Mouse (Mus musculus) CH12.LX (cell line): Measurements from ENCODE around the gene Tjp3.

Experiments
- CTCF ChIP-seq, 2 experiments: IDR thresholded peaks in 1 of 2; conservative IDR thresholded peaks in 1 of 2; 2 replicates each; pipeline ENCODE4 v1.5.1; 2011 to 2012; ENCODE audit warnings: low read depth in 2 of 2, low read length in 2 of 2, improper control_type of control experiment in 1 of 2, inconsistent platforms in 1 of 2, mild to moderate bottlenecking in 1 of 2, moderate library complexity in 1 of 2
- E2F4 ChIP-seq: IDR thresholded peaks from 2 replicates; pipeline ENCODE4 v1.6.1; 2011; ENCODE audit warnings: low read depth, low read length, improper control_type of control experiment; ENCODE audit not compliant: insufficient replicate concordance
- EP300 ChIP-seq: IDR thresholded peaks from 2 replicates; pipeline ENCODE4 v1.6.1; 2011; ENCODE audit warnings: low read length, improper control_type of control experiment
- ETS1 ChIP-seq: conservative IDR thresholded peaks from 2 replicates; pipeline ENCODE4 v1.6.1; 2012; ENCODE audit warnings: low read depth, mild to moderate bottlenecking, inconsistent platforms, low read length, improper control_type of control experiment, moderate library complexity
- JUND ChIP-seq: conservative IDR thresholded peaks from 2 replicates; pipeline ENCODE4 v1.6.1; 2011; ENCODE audit warnings: low read depth, low read length, improper control_type of control experiment
- MAFK ChIP-seq: IDR thresholded peaks from 2 replicates; pipeline ENCODE4 v1.6.1; 2011; ENCODE audit warnings: low read length, improper control_type of control experiment; ENCODE audit not compliant: insufficient replicate concordance
- MAX ChIP-seq: IDR thresholded peaks from 2 replicates; pipeline ENCODE4 v1.6.1; 2011; ENCODE audit warnings: low read length, improper control_type of control experiment
- MYC ChIP-seq: IDR thresholded peaks from 2 replicates; pipeline ENCODE4 v1.6.1; 2011; ENCODE audit warnings: low read depth, mild to moderate bottlenecking, improper control_type of control experiment, low read length
- POLR2A ChIP-seq: IDR thresholded peaks from 2 replicates; pipeline ENCODE4 v1.6.1; 2011; ENCODE audit warnings: low read depth, mild to moderate bottlenecking, improper control_type of control experiment, low read length
- RAD21 ChIP-seq: IDR thresholded peaks from 2 replicates; pipeline ENCODE4 v1.6.1; 2011; ENCODE audit warnings: low read depth, mild to moderate bottlenecking, low read length, improper control_type of control experiment, moderate library complexity
- TBP ChIP-seq: conservative IDR thresholded peaks from 2 replicates; pipeline ENCODE4 v1.6.1; 2011; ENCODE audit warnings: low read depth, low read length, improper control_type of control experiment
- USF1 ChIP-seq: IDR thresholded peaks from 2 replicates; pipeline ENCODE4 v1.6.1; 2014; ENCODE audit warnings: low read depth, mild to moderate bottlenecking, inconsistent platforms, low read length, improper control_type of control experiment

- no peak for TF ChIP-seq MYC
- TF ChIP-seq CTCF (conservative IDR thresholded peaks at IDR 0.05 in 1 of 2, IDR thresholded peaks at IDR 0.05 in 1 of 2; ENCODE audit: low read depth in 2 of 2, low read length in 2 of 2): no peak
- TF ChIP-seq POLR2A: no peak
- TF ChIP-seq RAD21: no peak
- TF ChIP-seq MAFK: no peak
- TF ChIP-seq TBP: no peak
- TF ChIP-seq E2F4: no peak
- TF ChIP-seq MAX: no peak
- TF ChIP-seq ETS1: no peak
- TF ChIP-seq USF1: no peak
- no peak for TF ChIP-seq EP300
- no peak for TF ChIP-seq JUND
Measured at GRCm38 (mm10) chr10:81254886-81255285, 36.5 kb downstream of the Tjp3 start.
